Mouse (Mus musculus) ovary, postnatal 36 days (tissue): ENCODE results near the gene Cth.
A peak's percentile ranks its signal among the peaks of the same experiment; 100 is the strongest.
"Not testable (repeated sequence)": the region's sequence is repeated elsewhere in the genome, so short reads cannot be mapped to it uniquely, and the experiment has no call there.

Experiments used
- DNase-seq: peaks from one replicate; pipeline ENCODE4 v3.0.0; 2022; ENCODE audit warnings: low spot score, mixed read lengths

Gene Cth

GRCm38 (mm10) chr3:157924692-157925328, at the start of gene Cth:
Gene Cth, minus strand, starts transcription at chr3:157925077.
- peak; percentile 87 for DNase-seq

- DNase-seq = no peak
Observed at GRCm38 (mm10) chr3:157973236-157973635, 48.4 kb upstream of the Cth start.

- no peak for DNase-seq
Observed at GRCm38 (mm10) chr3:157971151-157971550, 46.3 kb upstream of the Cth start.

- no peak for DNase-seq
Observed at GRCm38 (mm10) chr3:157957320-157957719, 32.4 kb upstream of the Cth start.

- DNase-seq = no peak
Observed at GRCm38 (mm10) chr3:157956201-157956600, 31.3 kb upstream of the Cth start.

GRCm38 (mm10) chr3:157955466-157955865, 30.6 kb upstream of the Cth start:
- DNase-seq = no peak

GRCm38 (mm10) chr3:157952716-157953115, 27.8 kb upstream of the Cth start:
- no peak for DNase-seq

GRCm38 (mm10) chr3:157947383-157948280, 22.8 kb upstream of the Cth start:
- DNase-seq = no peak

- peak; percentile 90 for DNase-seq
Observed at GRCm38 (mm10) chr3:157946843-157947358, 22.0 kb upstream of the Cth start, which contains the start of gene Ankrd13c. Gene Ankrd13c, plus strand, starts transcription at chr3:157947239.

- no peak for DNase-seq
Observed at GRCm38 (mm10) chr3:157938585-157938984, 13.7 kb upstream of the Cth start.

- DNase-seq = no peak
Observed at GRCm38 (mm10) chr3:157934301-157934823, 9.5 kb upstream of the Cth start.

- not testable (repeated sequence) for DNase-seq
Observed at GRCm38 (mm10) chr3:157933223-157933622, 8.3 kb upstream of the Cth start.

GRCm38 (mm10) chr3:157932074-157932473, 7.2 kb upstream of the Cth start:
- no peak for DNase-seq

GRCm38 (mm10) chr3:157931592-157931991, 6.7 kb upstream of the Cth start:
- no peak for DNase-seq

- DNase-seq = no peak
Observed at GRCm38 (mm10) chr3:157929417-157929816, 4.5 kb upstream of the Cth start.

GRCm38 (mm10) chr3:157928731-157929130, 3.9 kb upstream of the Cth start:
- DNase-seq = no peak

GRCm38 (mm10) chr3:157926761-157927160, 1.9 kb upstream of the Cth start:
- DNase-seq = no peak

GRCm38 (mm10) chr3:157925706-157926510, 1.0 kb upstream of the Cth start:
- no peak for DNase-seq

GRCm38 (mm10) chr3:157923268-157923835, 1.5 kb downstream of the Cth start:
- DNase-seq = no peak

- no peak for DNase-seq
Observed at GRCm38 (mm10) chr3:157921376-157921775, 3.5 kb downstream of the Cth start.

- no peak for DNase-seq
Observed at GRCm38 (mm10) chr3:157916336-157916735, 8.5 kb downstream of the Cth start.

- DNase-seq = no peak
Observed at GRCm38 (mm10) chr3:157912155-157912554, 12.7 kb downstream of the Cth start.
